Mouse (Mus musculus): Measurements from ENCODE around the gene Syt9.

GRCm38 (mm10) chr7:107540034-107540433 lies 169.5 kb downstream of the Syt9 start:
- TF ChIP-seq EP300 (IDR thresholded peaks at IDR 0.05; ENCODE audit: insufficient read depth, low read depth, low read length) (no peak), CTCF (IDR thresholded peaks at IDR 0.05) (no peak), POLR2A (IDR thresholded peaks at IDR 0.05; ENCODE audit: insufficient read depth, low read depth, low read length) (no peak)

Data from heart, adult 2 months (tissue).